Mouse (Mus musculus): ENCODE data around the gene Ppp2r5d. TPM values are rescaled to one million over a fixed set of nuclear protein-coding genes. Genes with fewer than 3 reads are reported as not detected.

The Ppp2r5d gene
- 10 to 100 TPM; 96.4 to 98.5 TPM for total RNA-seq (2021)

DNA sequence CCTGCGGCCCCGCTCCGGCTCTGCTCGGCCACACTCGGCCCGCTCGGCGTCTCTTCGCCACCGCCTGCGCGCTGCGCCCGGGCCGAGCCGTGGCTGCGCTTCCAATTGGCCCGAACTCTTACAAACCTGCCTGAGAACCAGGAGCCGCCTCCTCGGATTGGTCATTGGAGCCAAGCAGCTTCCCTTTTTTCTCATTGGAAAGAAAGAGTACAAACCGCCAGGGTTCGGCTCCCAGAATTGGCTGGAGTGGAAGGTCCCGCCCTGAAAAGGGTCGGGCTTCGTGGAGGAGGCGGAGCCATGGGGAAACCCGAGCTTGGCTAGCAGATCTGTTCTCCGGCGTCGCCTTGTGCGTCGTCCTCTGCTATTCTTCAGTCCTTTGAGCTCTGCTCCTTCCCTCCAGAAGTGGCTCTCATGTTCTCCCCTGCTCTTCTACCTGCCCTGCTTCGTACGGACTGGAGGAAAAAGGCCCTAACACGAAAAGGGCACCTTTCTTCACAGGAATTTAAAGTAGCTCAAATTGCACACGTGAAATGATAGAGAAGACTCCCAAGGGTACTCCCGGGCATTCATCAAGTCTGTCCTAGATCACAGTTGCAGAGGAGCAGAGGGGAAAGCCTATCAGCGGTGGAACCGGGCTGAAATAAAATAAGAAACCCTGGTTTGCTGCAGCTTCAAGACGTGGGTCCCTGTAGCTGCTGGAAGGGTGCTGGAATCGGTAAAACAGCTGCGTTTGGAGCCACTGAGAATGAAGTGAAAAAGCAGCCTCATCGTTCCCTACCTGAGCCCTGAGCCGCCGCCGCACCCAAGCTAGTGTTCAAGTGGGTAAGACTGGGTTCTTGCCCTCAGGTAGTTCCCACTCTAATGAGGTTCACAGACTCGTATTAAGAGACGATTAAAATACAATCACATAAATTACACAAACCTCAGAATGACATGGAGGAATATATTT lies at the start of gene Ppp2r5d:
Ppp2r5d (minus strand) TSS at position 225 of the 949 bp plus-strand sequence.
- DNase-seq (ENCODE audit: extremely low spot score in 1 of 2, low spot score in 2 of 2) = peak; percentile 96 to 98
- intact Hi-C loops (cut with DNase I) = no loop called here

DNA sequence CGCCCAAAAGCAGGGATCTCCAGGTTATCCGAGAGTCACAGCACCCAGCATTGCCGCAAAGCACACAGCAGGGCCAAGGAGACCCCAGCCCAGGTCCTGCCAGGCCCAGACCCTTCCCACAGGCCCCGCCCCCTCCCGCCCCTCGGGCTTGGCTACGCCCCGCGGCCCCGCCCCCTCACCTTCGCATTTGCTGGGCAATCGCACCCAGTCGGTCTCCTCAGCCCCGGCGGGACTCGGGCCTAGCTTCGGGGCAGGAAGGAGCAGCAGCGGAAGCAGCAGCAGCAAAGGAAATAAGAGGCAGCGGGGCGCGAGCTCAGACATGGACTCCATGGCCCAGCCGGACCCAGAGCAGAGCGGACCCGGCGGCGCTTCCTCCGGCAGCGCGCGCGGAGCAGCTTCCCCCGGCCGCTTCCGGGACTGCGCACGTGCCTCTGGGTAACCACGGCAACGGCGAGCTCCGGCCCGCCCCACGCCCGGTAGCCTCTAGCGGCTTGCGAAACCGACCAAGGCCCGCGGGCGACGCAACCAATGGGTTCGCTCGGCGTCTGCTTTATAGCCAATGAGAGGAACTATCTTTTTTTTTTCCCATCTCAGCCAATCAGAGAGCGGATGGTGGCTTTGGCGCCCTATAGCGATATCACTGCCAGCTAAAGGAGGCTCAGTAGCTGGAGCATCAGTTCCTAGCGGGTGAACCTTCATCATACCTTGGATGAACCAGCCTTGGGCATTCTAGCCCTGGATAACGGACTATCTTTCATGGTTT lies 47.1 kb upstream of the Ppp2r5d start, which contains the start of gene Cnpy3:
Cnpy3 (minus strand) TSS at position 421 of the 763 bp plus-strand sequence.
- peak; percentile 99 to 100 for DNase-seq (ENCODE audit: extremely low spot score in 1 of 2, low spot score in 2 of 2)
- intact Hi-C loops (cut with DNase I) = no loop called here

DNA sequence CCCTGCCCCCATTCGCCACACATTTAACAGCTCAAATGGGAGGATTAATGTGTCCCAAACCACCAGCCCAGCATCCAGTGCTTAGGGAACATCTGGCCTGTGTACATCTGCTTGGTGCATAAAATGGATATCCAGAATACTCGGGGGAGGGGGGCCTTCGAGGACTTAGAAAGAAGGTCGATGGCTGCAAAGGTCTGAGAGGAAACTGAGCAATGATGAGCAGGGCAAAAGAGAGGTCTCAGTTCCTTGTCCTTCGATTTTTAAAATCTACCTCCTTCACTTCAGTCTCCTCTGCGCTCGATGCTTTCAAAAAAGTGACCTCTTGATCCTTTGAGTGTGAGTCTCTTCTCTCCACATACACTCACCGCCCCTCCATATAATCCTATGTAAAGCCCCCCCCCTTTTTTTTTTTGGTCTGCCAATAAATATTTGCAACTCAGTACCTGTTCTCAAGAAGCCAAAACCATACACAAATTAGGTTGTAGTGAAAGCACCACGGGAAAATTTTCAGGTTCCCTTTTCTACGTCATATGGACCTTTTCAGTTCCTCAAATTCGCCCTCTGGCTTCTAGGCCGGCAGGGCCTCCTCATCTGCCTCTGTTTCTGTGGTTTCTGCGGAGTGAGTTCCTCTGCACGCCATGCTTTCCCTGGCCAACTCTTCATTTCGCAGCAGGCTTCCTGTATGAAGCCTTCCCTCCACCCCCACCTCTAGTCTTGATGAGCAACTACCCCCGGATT lies 46.3 kb upstream of the Ppp2r5d start:
- intact Hi-C loops (cut with DNase I) = no loop called here
- DNase-seq (ENCODE audit: extremely low spot score in 1 of 2, low spot score in 2 of 2) = peak in 1 of 2 experiments; percentile 51

DNA sequence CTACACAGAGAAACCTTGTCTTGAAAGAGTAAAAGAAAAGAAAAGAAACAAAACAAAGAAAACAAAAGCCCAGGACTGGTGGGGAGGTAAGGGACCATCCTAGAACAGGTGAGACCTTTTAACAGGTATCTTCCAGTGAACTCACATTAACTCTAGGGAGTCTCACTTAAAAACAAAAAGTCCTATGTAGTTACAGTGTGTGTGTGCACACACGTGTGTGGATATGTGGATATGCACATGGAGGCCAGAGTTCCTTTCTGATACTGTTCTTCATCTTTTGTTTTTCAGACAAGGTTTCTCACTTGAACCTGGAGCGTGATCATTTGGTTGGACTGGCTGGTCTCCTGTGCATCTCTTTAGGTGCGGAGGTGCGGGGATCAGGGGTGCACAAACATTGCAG lies 45.7 kb upstream of the Ppp2r5d start:
- intact Hi-C loops (cut with DNase I) = no loop called here
- no peak for DNase-seq (ENCODE audit: extremely low spot score in 1 of 2, low spot score in 2 of 2)

DNA sequence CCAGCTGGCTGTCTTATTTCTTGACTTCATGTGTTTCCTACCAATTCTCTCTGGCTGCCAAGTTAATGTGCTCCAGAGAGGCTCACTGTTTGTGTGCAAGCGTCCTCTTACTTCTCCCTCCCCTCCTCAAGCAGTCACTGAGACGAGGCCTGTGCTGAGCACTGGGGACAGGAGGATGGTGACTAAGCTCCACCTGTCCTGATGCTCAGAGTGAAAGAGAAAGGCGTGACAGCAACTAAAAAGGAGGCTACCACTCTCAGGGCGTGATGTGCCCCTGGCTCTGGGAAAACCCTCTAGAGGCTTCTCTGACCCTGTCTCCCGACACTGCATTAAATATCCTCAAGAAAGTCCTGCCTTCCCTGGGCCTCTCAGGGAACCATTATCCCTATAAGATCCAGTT lies 44.4 kb upstream of the Ppp2r5d start:
- intact Hi-C loops (cut with DNase I) = no loop called here
- DNase-seq (ENCODE audit: extremely low spot score in 1 of 2, low spot score in 2 of 2) = no peak

DNA sequence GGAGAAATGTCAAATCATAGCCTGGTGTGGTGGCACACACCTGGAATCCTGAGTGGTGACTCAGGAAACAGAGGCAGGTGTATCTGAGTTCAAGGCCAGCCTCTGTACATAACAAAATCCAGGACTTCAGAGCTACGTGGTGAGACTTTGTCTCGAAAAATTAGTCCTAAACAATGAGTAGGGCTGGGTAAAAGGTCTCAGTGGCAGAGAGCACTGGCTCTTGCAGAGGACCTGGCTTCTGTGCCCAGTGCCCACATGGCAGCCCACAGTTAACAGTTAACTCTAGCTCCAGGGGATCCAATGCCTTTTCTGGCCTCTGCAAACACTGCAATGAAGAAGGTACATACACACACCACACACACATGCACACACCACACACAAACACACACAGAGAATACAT lies 42.9 kb upstream of the Ppp2r5d start:
- intact Hi-C loops (cut with DNase I) = no loop called here
- DNase-seq (ENCODE audit: extremely low spot score in 1 of 2, low spot score in 2 of 2) = no peak

DNA sequence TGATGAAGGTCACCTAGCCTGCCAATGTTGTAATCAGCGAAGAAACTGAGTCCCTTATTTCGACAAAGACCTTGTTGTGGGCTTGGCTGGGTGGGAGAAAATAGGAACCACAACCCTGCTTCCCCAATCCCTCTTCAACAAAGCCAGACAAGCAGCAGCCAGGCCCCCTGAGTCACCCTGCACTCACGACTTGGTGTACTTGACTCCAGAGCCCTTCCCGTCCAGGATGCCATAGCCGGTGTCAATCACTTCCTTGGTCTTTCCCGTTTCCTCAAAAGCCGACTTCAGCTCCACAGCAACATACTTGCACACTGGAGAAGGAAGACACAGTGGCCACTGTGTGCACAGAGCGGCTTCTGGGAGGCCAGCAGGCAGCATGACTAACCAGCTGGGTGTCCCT lies 42.3 kb upstream of the Ppp2r5d start:
- intact Hi-C loops (cut with DNase I) = no loop called here
- DNase-seq (ENCODE audit: extremely low spot score in 1 of 2, low spot score in 2 of 2) = no peak

DNA sequence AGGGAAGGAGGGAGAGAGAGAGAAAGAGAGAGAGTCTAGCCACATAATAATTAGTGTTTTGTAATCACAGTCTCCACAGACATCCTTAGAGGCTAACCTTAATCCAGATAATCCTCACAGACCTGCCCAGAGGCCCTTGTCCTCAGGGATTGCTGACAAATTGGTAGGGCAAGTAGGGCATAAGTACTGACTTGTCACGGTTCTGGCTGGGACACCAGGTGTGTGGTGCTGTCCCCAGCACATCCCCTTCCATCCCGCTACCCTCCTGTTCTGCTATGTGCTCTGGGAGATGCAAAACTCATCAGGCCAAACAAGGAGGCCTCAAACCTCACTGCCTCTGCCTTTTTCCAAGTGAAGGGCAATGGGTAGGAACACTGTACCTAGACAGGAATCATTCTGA lies 40.6 kb upstream of the Ppp2r5d start:
- intact Hi-C loops (cut with DNase I) = no loop called here
- no peak for DNase-seq (ENCODE audit: extremely low spot score in 1 of 2, low spot score in 2 of 2)

DNA sequence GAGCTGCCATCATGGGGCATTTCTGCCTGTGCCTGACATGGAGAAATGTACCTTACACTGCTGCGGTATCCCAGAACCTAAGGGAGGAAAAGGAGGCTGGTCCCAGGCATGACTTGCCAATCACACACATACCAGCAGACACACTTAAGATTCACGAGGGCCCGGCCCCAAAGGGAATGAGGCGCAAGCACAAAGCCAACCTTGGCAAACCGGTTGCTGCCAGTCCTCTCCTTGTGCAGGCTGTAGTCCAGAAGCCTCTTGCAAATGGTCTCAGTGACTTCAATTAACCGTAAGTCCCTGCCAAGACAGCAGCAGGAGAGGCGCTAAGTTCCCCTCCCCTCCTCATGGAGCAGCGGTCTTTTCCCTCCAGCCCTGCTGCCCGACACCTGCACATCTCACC lies 38.1 kb upstream of the Ppp2r5d start:
- DNase-seq (ENCODE audit: extremely low spot score in 1 of 2, low spot score in 2 of 2) = no peak
- intact Hi-C loops (cut with DNase I) = no loop called here

DNA sequence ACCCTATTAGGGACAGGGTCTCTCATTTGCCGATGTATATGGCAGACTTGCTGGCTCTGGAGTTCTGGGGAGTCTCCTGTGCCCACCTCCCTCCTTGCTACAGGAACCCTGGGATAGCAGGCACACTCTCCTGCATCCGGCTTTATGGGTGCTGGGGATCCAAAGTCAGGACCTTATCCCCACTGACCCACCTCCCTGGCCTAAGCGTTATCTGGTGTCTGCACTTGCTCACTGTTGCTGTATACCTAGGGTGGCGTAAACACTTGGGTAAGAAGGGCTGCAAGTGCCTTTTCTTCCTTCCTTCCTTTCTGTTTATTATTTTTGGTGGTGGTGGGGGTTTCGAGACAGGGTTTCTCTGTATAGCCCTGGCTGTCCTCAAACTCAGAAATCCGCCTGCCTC lies 36.4 kb upstream of the Ppp2r5d start:
- intact Hi-C loops (cut with DNase I) = no loop called here
- no peak for DNase-seq (ENCODE audit: extremely low spot score in 1 of 2, low spot score in 2 of 2)

DNA sequence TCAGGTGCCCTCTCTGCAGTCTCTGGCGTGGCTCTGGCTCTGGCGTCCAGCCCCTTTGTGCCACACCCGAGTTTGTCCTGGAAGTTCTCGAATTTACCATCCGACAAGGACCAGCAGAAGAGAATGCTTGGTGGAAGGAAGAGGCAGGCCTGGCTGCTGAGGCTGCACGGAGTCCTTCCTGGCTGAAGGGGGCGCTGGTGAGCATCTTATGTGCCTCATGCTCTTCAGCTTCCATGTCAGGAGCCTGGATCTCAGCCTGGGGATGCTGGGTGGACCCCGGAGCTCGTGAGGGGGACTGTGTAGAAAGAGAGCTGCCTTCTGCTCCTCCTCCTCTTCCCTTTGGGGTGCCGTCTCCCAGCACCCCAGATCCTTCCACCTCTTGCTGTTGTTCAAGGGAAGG lies 31.2 kb upstream of the Ppp2r5d start:
- intact Hi-C loops (cut with DNase I) = no loop called here

DNA sequence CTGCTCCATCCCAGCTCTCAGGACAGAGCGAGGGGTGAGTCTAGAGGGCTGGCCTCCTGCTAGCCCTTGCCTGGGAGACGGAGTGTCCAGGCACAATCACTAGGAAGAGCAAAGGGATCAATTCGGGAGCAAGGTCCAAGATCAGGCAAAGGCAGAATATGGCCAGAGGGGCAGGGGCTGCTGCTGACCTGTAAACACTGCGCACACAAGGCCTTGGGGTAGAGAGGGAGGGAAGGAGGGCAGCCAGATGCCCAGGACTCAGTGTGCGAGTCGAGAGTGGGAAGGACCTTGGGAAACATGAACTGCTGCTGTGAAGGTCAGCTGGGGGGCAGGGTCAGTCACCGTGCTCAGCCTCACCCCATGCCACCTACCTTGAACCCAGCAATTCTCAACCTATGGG lies 30.4 kb upstream of the Ppp2r5d start:
- intact Hi-C loops (cut with DNase I) = no loop called here
- DNase-seq (ENCODE audit: extremely low spot score in 1 of 2, low spot score in 2 of 2) = no peak

More for the DNA sequence above, 31.2 kb upstream of the Ppp2r5d start:
- DNase-seq (ENCODE audit: extremely low spot score in 1 of 2, low spot score in 2 of 2) = peak in 1 of 2 experiments; percentile 45

DNA sequence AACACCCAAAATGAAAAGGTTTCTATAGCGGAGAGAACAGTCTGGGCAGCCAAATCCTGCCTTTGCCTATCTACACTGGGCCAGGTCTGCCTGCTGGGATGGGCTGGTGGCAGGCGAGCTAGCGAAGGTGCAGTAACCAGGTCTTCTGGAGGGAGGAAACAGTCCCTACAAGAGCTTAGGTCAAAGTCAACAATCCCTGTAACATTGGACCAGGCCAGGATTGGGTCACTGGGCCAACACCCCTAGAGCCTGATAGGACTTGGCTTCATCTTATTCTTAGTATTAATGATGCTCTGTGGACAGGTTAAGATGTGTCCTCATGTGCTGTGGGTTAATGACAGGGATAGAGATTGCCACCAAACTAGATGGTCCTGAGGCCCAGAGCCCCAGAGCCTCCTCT lies 29.1 kb upstream of the Ppp2r5d start:
- DNase-seq (ENCODE audit: extremely low spot score in 1 of 2, low spot score in 2 of 2) = no peak
- intact Hi-C loops (cut with DNase I) = no loop called here

DNA sequence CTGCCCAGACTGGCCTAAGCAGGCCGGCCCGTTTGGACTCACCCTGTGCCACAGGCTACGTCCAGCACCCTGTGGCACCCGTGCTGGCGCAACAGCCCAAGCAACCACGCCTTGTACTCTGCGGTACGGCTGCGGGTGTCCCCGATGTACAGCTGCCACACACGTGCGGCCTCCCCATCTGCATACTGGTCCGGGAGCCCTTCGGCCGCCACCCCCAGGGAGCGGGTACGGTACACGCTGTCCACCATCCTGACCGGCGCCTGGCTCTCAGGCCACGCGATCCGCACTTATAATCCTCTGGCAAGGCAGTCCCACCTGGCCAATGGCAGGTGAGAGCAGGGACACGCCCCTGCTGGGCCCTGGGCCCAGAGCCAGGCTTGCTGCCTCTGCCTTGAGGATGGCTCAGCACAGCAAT lies 24.0 kb upstream of the Ppp2r5d start, which contains the start of gene Gnmt:
Gnmt (minus strand) TSS at position 265 of the 415 bp plus-strand sequence.
- intact Hi-C loops (cut with DNase I) = no loop called here
- no peak for DNase-seq (ENCODE audit: extremely low spot score in 1 of 2, low spot score in 2 of 2)

DNA sequence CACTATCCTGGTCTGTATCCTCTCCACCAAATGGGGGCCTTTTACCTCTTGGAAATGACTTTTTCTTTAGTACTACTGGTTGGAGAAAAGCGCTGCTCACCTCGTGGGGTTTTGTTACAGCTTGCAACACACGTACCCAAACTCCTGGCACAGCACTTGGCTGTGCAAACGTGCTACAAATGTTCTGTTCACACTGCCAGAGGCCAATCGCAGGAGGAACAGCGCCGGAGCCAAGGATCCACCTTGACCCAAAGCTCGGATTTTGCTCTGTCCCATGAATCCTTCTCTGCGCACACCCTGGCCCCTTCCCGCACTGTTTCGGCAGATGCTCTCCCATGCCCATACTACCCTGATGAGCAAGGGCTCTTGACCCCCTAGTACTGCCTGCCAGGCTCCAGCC lies 23.6 kb upstream of the Ppp2r5d start:
- DNase-seq (ENCODE audit: extremely low spot score in 1 of 2, low spot score in 2 of 2) = no peak
- intact Hi-C loops (cut with DNase I) = no loop called here

DNA sequence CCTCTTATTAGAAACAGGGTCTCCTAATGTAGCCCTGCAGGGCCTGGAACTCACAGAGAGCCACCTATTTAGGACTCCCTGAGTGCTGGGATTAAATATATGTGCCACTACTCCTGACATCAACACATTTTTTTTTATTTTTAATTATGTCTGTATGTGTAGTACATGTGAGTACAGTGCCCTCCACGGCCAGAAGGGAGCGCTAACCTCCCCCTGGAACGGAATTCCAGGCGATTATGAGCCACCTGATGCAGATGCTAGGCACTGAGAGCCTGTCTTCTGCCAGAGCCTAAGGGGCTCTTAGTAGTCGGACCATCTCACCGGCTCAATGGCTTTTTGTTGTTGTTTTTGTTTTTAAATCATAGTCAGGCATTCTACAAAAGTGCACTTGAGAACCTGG lies 23.1 kb upstream of the Ppp2r5d start:
- intact Hi-C loops (cut with DNase I) = no loop called here
- no peak for DNase-seq (ENCODE audit: extremely low spot score in 1 of 2, low spot score in 2 of 2)

DNA sequence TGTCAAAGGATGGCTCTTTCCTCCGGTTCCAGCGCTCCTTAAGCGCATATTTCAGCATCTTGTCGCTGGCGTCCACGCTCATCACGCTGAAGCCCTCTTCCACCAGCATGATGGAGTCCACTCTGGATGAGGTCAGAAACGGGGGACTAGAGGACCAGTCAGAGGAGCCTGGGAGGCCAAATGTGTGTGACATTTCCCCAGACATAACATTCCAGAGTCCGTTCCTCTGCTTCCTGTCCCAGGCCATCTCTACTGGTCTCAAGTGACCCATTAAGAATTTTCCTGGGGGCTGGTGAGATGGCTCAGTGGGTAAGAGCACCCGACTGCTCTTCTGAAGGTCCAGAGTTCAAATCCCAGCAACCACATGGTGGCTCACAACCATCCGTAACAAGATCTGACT lies 22.4 kb upstream of the Ppp2r5d start:
- intact Hi-C loops (cut with DNase I) = no loop called here
- DNase-seq (ENCODE audit: extremely low spot score in 1 of 2, low spot score in 2 of 2) = no peak

DNA sequence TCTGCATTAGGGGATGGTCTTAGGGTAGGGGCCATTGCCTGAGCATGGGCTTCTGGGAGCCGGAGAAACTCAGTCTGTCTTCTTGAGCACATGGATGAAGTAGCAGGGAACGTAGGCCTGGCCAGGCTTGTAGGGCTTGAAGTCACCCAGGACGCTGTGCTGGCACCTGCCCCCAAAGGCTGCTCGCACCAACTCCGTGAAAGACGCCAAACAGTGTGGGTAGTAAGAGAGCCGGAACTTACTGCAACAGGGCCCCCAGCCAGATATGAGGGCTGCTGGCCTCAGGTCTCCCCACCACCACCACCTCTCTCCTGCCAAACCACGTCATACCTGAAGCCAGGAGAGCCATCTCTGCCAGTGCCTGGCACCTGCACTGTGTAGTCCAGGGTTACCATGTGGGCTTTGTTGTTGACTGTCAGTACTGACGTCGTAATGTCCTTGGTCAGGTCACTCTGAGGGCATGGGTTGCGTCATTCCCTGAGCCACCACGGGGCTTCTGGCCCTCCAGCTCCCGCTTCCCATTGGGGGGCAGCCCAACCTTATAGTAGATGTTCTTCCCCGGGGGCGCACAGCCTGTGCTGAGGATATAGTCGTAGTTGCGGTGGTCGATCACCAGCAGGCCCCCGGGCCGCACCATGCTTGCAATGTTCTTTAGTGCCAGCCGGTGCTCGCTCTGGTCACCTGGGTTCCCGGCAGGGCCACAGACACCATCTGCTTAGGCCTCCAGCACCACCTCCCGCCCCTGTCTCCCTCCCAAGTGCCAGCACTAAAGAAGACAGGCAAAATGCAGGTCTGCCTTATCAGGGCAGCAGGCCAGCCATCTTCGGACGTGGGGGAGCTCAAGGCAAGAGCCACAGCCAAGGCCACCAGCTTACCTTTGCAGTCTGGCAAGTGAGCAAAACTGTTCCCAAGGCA lies 21.1 kb upstream of the Ppp2r5d start:
- DNase-seq (ENCODE audit: extremely low spot score in 1 of 2, low spot score in 2 of 2) = no peak
- intact Hi-C loops (cut with DNase I) = no loop called here
